Mouse (Mus musculus) kidney, embryonic 15.5 days (tissue): ENCODE measurements around the gene Ush1g. TPM values are rescaled to one million over a fixed set of nuclear protein-coding genes. Genes with fewer than 3 reads are reported as not detected.

ENCODE experiments used
- ATAC-seq: fragments of 200-750 bp; cut with Nextera tagmentation; replicated peaks from 2 replicates; pipeline ENCODE4 v1.8.0; 2017; ENCODE audit warnings: moderate TSS enrichment; ENCODE audit not compliant: low FRiP score
- H3K27ac ChIP-seq: fragments of 300-500 bp; sonication (generic); 2 replicates; pipeline ENCODE4 v1.5.1; 2015; ENCODE audit warnings: mild to moderate bottlenecking, inconsistent platforms
- H3K27me3 ChIP-seq: fragments of 300-500 bp; sonication (generic); 2 replicates; pipeline ENCODE4 v1.6.1; 2015; ENCODE audit warnings: inconsistent platforms
- H3K36me3 ChIP-seq: fragments of 300-500 bp; sonication (generic); 2 replicates; pipeline ENCODE4 v1.6.1; 2015; ENCODE audit warnings: inconsistent platforms
- H3K4me1 ChIP-seq: fragments of 300-500 bp; sonication (generic); 2 replicates; pipeline ENCODE4 v1.6.1; 2015; ENCODE audit warnings: inconsistent platforms
- H3K4me2 ChIP-seq: fragments of 300-500 bp; sonication (generic); 2 replicates; pipeline ENCODE4 v1.6.1; 2015; ENCODE audit warnings: moderate library complexity, mild to moderate bottlenecking, inconsistent platforms
- H3K4me3 ChIP-seq: fragments of 300-500 bp; sonication (generic); replicated peaks from 2 replicates; pipeline ENCODE4 v1.5.1; 2015; ENCODE audit warnings: mild to moderate bottlenecking, inconsistent platforms
- H3K9ac ChIP-seq: fragments of 300-500 bp; sonication (generic); 2 replicates; pipeline ENCODE4 v1.6.1; 2015; ENCODE audit warnings: mild to moderate bottlenecking, inconsistent platforms
- H3K9me3 ChIP-seq: fragments of 300-500 bp; sonication (generic); replicated peaks from 2 replicates; pipeline ENCODE4 v1.6.1; 2016; ENCODE audit warnings: inconsistent platforms
- WGBS: fragments of 180-500 bp; shearing (Covaris S2); methylation state at CpG from one replicate; pipeline ENCODE4 v1.1.7; 2015; ENCODE audit warnings: mixed read lengths; 5-methylcytosine and 5-hydroxymethylcytosine counted together
- polyA plus RNA-seq: library from polyadenylated mRNA; unstranded; fragments of >200 nt; fragmentation: Nextera tagmentation; extraction: Ambion mirVana; gene quantifications from 2 replicates; pipeline ENCODE4 v1.2.1, GENCODE M21; 2015

Ush1g gene
- polyA plus RNA-seq, 1 experiment from 2014 or later, result not detected

DNA sequence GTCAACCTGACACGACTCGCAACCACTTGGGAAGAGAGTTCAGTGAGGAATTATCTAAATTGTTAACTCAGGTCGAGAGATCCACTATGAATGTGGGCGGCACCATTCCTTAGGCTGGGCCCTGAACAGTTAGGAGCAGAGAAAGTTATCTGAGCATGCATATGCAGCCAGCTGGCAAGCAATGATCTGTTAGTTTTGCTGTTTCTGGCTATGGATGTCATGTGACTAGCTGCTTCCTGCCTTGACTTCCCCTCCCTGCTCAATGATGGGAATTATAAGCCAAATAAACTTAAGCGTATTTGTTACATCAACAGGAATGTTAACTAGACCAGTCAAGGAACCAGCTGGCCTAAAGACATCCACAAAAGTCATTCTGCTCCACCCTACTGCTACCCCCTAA lies 31.5 kb upstream of the Ush1g start:
- Histone ChIP-seq H3K36me3 (no peaks in the 10 kb centered on the region), H3K4me3 (no peak overlapping the region), H3K4me2 (no peak overlapping the region), H3K4me1 (peaks cover 14% of the 10 kb centered on the region), H3K27ac (no peak overlapping the region), H3K9ac (no peak overlapping the region), H3K9me3 (no peaks in the 10 kb centered on the region), H3K27me3 (peaks cover 40% of the 10 kb centered on the region)
- no peak for ATAC-seq
- 90% methylated on average over 5 of the region's 5 CpGs for WGBS

DNA sequence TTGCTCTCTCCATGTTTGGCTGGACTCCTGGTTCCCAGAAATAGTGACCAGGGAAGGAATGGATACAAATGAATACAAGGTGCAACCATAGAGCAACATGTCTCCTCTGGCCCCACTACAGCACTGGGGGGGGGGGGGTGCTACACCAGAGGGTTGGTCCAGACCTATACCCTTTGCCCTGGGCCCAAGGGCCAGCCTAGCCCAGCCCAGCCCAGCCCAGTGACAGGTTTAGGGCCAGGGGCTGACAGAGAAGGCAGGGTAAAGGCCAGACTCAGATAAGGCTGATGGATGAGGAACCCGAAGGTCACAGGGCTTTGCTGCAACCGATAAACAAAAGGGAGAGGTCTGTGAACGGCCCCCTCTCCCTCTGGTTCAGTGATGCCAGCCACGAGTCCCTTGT lies 28.1 kb upstream of the Ush1g start:
- Histone ChIP-seq H3K4me2 (no peak overlapping the region), H3K4me3 (no peak overlapping the region), H3K36me3 (no peaks in the 10 kb centered on the region), H3K9ac (no peak overlapping the region), H3K27me3 (peaks cover 59% of the 10 kb centered on the region), H3K9me3 (no peaks in the 10 kb centered on the region), H3K27ac (no peak overlapping the region), H3K4me1 (peaks cover 14% of the 10 kb centered on the region)
- no peak for ATAC-seq
- 39% methylated on average over 4 of the region's 4 CpGs for WGBS

DNA sequence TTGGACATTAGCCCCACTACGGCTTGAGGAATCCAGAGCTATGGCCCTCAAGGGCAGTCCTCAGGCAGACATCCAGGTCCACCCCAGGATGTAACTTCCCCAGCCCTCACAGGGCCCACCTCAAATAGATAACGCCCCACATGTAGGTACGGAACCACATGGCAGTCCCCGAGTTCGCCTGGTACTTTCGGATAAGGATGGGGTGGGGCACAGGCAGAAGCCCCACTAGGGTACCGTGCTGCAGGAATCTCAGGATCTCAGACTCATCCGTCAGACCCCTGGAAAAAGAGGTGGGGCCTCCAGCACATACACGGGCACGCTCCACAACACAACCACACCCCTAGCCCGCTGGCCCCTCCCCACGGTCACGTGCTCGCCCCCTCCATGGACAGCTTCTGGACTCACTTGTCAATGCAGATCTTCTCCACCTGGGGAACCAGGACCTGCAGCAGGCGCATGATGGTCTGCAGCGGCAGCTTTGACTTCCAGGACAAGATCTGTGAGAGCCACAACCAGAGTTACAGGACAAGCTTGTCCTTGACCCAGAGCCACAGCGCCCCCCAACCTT lies 26.9 kb upstream of the Ush1g start:
- ATAC-seq, result peak; percentile 49; the same call in 1 of the 2 replicates
- Histone ChIP-seq H3K9me3 (no peaks in the 10 kb centered on the region), H3K9ac (no peak overlapping the region), H3K36me3 (no peaks in the 10 kb centered on the region), H3K27me3 (peaks cover 67% of the 10 kb centered on the region), H3K4me1 (peaks cover 18% of the 10 kb centered on the region), H3K4me3 (no peak overlapping the region), H3K27ac (no peak overlapping the region), H3K4me2 (no peak overlapping the region)
- 46% methylated on average over 17 of the region's 17 CpGs for WGBS

DNA sequence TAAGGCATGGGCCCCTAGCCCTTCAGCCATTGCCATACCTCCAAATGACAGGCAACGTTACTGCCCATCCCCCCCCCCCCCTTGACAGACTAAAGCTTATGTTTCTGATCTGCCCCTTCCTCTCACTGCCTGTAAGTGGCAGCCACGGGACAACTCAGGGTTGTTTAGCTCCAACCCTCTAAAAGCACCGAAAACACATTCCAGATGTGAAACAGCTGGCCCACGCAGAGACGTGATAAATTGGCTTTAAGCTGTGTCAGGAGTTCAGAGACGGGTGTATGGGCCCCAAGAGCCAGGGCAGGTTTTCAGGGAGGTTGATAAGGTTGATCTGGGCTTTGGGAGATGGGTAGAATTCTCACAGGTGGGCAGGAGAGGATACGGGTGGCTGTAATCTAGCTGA lies 23.7 kb upstream of the Ush1g start:
- H3K27me3 ChIP-seq, result peaks cover 50% of the 10 kb centered on the region
- no peak for ATAC-seq
- no peak overlapping the region for H3K27ac ChIP-seq
- no peak overlapping the region for H3K4me3 ChIP-seq
- no peaks in the 10 kb centered on the region for H3K9me3 ChIP-seq
- 18% methylated on average over 7 of the region's 7 CpGs for WGBS
- no peak overlapping the region for H3K4me2 ChIP-seq
- H3K4me1 ChIP-seq, result peaks cover 18% of the 10 kb centered on the region
- no peak overlapping the region for H3K9ac ChIP-seq
- H3K36me3 ChIP-seq, result no peaks in the 10 kb centered on the region

DNA sequence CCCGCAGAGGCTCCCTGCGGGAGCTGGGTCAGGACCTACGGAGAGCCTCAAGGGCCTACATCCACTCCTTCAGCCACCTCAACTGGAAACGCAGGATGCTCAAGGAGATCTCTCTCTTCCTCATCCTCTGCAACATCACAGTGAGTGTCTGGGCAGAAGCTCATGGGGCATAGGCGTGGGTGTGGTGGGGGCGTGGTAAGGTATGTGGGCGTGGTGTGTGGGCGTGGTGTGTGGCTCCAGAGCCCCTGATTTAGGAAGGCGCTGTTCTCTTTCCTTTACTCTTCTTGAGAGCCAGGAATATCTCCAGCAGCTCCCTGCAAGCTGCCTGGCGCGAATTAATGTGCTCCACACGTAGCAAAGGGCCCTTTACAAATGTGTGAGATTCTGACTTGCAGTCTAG lies 23.1 kb upstream of the Ush1g start:
- H3K9ac ChIP-seq, result no peak overlapping the region
- ATAC-seq, result no peak
- H3K4me1 ChIP-seq, result peaks cover 18% of the 10 kb centered on the region
- 10% methylated on average over 12 of the region's 12 CpGs for WGBS
- no peaks in the 10 kb centered on the region for H3K9me3 ChIP-seq
- H3K4me2 ChIP-seq, result no peak overlapping the region
- H3K4me3 ChIP-seq, result no peak overlapping the region
- no peaks in the 10 kb centered on the region for H3K36me3 ChIP-seq
- H3K27me3 ChIP-seq, result peaks cover 54% of the 10 kb centered on the region
- H3K27ac ChIP-seq, result no peak overlapping the region

DNA sequence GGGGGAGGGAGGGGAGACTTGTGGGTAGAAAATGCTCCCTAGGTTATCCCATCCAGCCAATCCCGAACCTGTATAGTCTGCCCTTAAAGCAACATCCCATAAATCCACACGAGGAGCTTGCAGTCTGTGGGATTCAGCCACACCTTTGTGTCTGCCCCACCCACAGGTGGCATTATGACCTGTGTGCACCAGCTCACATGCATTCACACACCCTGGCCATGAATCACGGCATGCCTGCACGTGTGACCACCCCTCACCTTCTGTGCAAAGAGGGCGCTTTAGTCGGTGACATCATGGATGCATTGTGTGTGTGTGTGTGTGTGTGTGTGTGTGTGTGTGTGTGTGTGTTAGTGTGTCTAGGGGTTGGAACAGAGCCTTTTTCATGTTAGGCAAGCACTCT lies 20.0 kb upstream of the Ush1g start:
- H3K36me3 ChIP-seq, result no peaks in the 10 kb centered on the region
- H3K9ac ChIP-seq, result no peak overlapping the region
- H3K4me1 ChIP-seq, result peaks cover 11% of the 10 kb centered on the region
- 68% methylated on average over 6 of the region's 6 CpGs for WGBS
- no peak for ATAC-seq
- H3K4me3 ChIP-seq, result no peak overlapping the region
- H3K9me3 ChIP-seq, result no peaks in the 10 kb centered on the region
- peaks cover 52% of the 10 kb centered on the region for H3K27me3 ChIP-seq
- no peak overlapping the region for H3K4me2 ChIP-seq
- H3K27ac ChIP-seq, result no peak overlapping the region

DNA sequence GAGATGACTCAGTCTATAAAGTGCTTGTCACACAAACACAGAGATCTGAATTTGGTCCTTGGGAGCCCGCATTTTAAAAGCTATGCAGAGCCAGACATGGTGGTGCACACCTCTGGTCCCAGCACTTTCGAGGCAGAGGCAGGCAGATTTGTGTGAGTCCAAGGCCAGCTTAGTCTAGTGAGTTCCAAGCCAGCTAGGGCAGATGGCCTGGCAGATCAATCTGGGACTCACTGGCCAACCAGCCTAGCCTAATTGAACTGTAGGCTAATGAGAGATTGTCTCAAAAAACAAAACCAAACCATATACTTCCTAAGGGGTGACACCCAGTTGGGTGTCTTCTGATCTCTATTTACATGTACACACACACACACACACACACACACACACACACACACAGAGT lies 19.4 kb upstream of the Ush1g start:
- Histone ChIP-seq H3K27me3 (peaks cover 52% of the 10 kb centered on the region), H3K4me3 (no peak overlapping the region), H3K9ac (no peak overlapping the region), H3K9me3 (no peaks in the 10 kb centered on the region), H3K36me3 (no peaks in the 10 kb centered on the region), H3K4me2 (no peak overlapping the region), H3K4me1 (peaks cover 11% of the 10 kb centered on the region), H3K27ac (no peak overlapping the region)
- WGBS, result 75% methylated on average over 2 of the region's 2 CpGs
- ATAC-seq, result no peak

DNA sequence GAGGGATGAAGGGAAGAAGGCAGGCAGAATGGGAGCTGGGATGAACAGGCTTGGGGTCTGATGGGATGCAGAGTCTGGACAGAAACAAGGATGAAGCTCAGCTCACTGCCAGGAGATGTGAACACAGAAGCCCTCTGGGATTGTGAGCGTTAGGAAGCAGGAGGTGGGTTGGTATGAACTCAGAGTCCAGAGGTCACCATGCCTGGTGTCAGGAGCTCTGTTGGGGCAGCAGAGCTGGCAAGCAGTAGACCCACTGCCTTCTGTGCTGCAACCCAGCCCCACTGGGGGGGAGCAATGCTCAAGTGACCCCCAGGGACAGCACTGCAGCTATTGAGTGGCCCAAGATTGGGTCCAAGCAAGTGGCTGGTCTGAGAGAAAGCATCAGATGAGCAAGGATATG lies 16.0 kb upstream of the Ush1g start:
- ATAC-seq, result no peak
- WGBS, result 75% methylated on average over 1 of the region's 1 CpGs
- Histone ChIP-seq H3K9me3 (no peaks in the 10 kb centered on the region), H3K4me1 (peaks cover 5% of the 10 kb centered on the region), H3K4me2 (no peak overlapping the region), H3K27ac (no peak overlapping the region), H3K9ac (no peak overlapping the region), H3K36me3 (no peaks in the 10 kb centered on the region), H3K27me3 (peaks cover 63% of the 10 kb centered on the region), H3K4me3 (no peak overlapping the region)

DNA sequence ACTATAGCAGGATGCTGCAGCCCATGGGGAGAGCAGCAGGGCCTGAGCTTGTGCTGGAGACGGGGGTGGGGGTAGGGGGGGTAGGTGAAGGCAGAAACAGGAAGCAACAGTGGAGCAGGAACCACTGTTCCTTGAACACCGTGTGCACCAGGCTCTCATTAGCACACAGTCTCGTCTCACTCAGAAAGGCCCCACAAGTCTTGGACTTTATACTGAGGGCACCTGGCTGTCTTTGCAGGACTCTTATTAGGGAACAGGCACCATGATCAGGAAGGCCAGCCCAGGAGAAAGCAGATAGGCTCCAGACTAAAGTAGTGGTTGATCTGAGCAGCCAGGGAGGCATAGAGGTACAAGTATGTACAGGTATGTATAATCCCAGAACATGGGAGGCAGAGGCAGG lies 15.5 kb upstream of the Ush1g start:
- ATAC-seq, result no peak
- WGBS, result 48% methylated on average over 3 of the region's 3 CpGs
- Histone ChIP-seq H3K9me3 (no peaks in the 10 kb centered on the region), H3K4me2 (no peak overlapping the region), H3K9ac (no peak overlapping the region), H3K27ac (no peak overlapping the region), H3K4me3 (no peak overlapping the region), H3K27me3 (peaks cover 68% of the 10 kb centered on the region), H3K4me1 (peaks cover 5% of the 10 kb centered on the region), H3K36me3 (no peaks in the 10 kb centered on the region)

DNA sequence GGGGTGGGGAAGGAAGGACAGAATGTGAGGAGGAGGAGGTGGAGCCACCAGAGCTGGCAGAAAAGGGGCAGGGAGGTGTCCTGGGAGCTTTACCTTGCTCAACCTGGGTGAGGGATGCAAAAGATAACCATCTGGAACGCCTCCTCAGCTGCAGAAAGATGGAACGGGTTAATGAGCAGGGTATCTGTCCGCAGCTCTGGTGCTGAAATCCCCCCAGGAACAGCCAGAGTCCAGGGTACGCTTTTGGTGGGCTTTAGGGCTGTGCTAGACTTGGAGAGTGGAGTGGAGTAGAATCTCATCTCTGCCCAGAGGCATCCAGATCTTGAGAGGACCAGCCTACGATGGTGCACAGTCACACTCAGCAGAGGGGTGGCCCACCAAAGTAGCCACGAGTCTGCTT lies 14.3 kb upstream of the Ush1g start:
- H3K4me1 ChIP-seq, result peaks cover 5% of the 10 kb centered on the region
- ATAC-seq, result no peak
- WGBS, result 15% methylated on average over 6 of the region's 6 CpGs
- no peak overlapping the region for H3K9ac ChIP-seq
- H3K4me3 ChIP-seq, result no peak overlapping the region
- H3K36me3 ChIP-seq, result no peaks in the 10 kb centered on the region
- H3K27me3 ChIP-seq, result peaks cover 80% of the 10 kb centered on the region
- H3K9me3 ChIP-seq, result no peaks in the 10 kb centered on the region
- no peak overlapping the region for H3K4me2 ChIP-seq
- no peak overlapping the region for H3K27ac ChIP-seq

DNA sequence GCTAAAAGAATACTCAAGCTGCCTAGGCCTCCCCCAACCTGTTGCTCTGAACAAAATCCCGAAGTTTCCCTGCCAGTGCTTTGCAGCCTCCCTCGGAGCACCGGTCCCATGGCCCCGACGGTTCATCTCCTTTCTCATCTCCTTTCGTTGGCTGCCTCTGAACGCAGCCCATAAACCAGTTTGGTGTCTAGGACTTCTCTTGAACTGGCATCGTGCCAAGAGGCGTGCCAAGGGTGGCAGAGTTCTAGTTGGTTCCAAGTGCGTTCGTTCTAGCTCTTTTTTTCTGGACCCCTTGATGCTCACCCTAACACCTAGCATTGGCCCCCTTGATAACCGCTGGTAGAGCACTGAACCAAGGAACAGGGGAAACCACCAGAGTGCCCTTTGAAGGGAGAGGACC lies 13.4 kb upstream of the Ush1g start:
- no peak overlapping the region for H3K4me2 ChIP-seq

DNA sequence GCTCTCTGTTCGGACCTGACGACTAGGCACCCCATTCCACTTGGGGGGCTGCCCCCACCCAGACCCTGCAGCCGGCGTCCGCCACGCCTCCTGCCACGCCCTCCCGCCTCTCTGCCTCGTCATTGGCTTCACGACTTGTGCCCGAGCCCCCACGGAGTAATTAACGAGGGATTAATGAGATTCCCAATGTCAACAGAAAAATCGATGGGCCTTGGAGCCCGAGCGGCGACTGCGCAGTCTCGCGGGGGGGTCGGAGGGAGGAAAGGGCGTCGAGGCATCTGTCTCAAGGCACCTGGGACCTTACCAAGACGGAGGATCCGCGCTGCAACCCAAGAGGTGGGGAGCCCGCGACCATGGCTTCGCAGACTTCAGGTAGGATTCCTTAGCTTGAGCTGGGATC lies 12.7 kb upstream of the Ush1g start, which contains the start of gene Otop3:
Gene Otop3, plus strand, starts transcription at position 201 of the 400 bp plus-strand sequence.
- H3K9me3 ChIP-seq, result no peaks in the 10 kb centered on the region
- ATAC-seq, result no peak
- peak within 1 kb of the TSS; percentile 43 for H3K4me2 ChIP-seq
- H3K27ac ChIP-seq, result no peak within 1 kb of the TSS
- H3K4me1 ChIP-seq, result peaks cover 5% of the 10 kb centered on the region
- WGBS, result 7% methylated on average over 29 of the region's 29 CpGs
- H3K36me3 ChIP-seq, result no peaks in the 10 kb centered on the region
- no peak within 1 kb of the TSS for H3K9ac ChIP-seq
- H3K4me3 ChIP-seq, result peak within 1 kb of the TSS; percentile 12; the same call in 1 of the 2 replicates
- peaks cover 81% of the 10 kb centered on the region for H3K27me3 ChIP-seq

More for the DNA sequence above, 13.4 kb upstream of the Ush1g start:
- Histone ChIP-seq H3K36me3 (no peaks in the 10 kb centered on the region), H3K9me3 (no peaks in the 10 kb centered on the region), H3K9ac (no peak overlapping the region), H3K27me3 (peaks cover 82% of the 10 kb centered on the region), H3K4me1 (peaks cover 5% of the 10 kb centered on the region), H3K4me3 (no peak overlapping the region), H3K27ac (no peak overlapping the region)
- no peak for ATAC-seq
- WGBS, result 60% methylated on average over 12 of the region's 12 CpGs

DNA sequence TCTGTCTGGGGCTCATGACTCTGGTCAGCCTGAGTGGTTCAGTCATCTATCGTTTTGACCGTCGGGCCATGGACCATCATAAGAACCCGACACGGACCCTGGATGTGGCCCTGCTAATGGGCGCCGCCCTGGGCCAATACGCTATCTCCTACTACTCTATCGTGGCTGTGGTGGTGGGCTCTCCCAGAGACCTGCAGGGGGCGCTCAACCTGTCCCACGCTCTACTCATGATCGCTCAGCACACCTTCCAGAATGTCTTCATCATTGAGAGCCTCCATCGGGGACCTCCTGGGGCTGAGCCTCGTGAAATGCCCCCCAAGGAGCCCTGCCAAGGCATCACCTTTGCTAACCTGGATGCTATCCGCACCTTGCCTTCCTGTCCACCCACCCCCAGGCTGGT lies 7.5 kb upstream of the Ush1g start:
- no peak overlapping the region for H3K4me2 ChIP-seq
- peaks cover under 1% of the 10 kb centered on the region for H3K4me1 ChIP-seq
- 76% methylated on average over 15 of the region's 15 CpGs for WGBS
- no peak overlapping the region for H3K9ac ChIP-seq
- H3K36me3 ChIP-seq, result no peaks in the 10 kb centered on the region
- ATAC-seq, result no peak
- H3K27me3 ChIP-seq, result peaks cover 82% of the 10 kb centered on the region
- H3K4me3 ChIP-seq, result no peak overlapping the region
- H3K27ac ChIP-seq, result no peak overlapping the region
- no peaks in the 10 kb centered on the region for H3K9me3 ChIP-seq
